Mouse (Mus musculus) liver, adult (tissue): ENCODE results near the gene 5830473C10Rik.

Source experiments
- GATA4 ChIP-seq: IDR thresholded peaks from 2 replicates; pipeline ENCODE4 v1.6.1; 2014; ENCODE audit warnings: mild to moderate bottlenecking, low read length; ENCODE audit not compliant: insufficient replicate concordance

Gene 5830473C10Rik

DNA sequence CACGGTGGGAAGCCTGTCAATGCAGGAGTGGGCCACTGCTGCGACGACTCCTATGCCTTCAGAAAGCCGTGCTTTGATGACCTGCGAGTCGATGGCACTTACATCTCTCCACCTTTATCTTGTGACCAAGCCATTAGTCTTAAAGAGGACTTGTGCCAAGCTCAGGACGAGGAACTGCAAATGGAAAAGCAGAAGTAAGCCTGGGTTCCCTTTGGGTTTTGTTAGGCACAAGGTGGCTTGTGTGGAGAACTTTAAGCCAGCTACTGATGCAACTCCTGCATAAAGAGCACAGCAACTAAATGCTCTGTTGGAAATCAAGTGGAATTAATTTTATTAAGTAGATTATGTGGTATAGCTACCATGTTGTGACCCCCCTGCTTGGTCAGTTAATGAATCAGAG, 23.9 kb downstream of the 5830473C10Rik start:
- no peak for TF ChIP-seq GATA4

DNA sequence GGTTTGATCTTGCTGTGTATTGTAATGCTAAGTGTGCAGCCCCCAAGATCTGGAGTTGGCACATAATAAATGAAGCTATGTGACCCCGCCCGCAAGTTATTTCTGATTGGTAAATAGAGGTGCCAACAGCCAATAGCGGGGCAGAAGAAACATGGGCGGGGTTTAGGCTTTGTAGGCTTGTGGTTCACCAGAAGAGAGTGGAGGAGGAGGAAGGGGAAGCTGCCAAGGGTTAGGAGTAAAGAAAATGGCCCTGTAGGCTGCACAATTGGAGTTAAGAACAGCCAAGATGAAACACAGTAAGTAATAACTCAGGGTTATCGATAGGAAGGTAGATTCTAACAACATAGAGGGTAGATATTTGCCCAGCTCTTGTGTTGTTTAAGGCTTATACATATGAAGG, 25.6 kb downstream of the 5830473C10Rik start:
- no peak for TF ChIP-seq GATA4

DNA sequence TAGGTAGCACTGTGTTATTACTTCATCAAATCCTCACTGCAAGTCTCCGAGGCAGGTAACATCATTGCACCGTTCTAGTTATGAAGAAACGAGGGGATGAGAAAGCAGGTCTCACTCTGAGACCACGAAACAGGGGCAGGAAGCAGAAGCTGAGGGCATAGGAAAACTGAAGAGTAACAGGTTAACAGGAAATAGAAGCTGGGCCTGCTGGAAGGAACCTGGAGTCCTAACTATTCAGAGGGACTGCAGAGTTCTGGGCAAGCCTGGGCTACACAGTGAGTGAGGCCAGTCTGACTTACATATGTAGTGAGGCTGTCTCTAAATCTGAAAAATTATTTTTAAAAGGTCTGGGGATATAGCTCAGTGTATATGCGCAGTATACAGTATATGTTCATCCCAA, 27.2 kb downstream of the 5830473C10Rik start:
- no peak for TF ChIP-seq GATA4

DNA sequence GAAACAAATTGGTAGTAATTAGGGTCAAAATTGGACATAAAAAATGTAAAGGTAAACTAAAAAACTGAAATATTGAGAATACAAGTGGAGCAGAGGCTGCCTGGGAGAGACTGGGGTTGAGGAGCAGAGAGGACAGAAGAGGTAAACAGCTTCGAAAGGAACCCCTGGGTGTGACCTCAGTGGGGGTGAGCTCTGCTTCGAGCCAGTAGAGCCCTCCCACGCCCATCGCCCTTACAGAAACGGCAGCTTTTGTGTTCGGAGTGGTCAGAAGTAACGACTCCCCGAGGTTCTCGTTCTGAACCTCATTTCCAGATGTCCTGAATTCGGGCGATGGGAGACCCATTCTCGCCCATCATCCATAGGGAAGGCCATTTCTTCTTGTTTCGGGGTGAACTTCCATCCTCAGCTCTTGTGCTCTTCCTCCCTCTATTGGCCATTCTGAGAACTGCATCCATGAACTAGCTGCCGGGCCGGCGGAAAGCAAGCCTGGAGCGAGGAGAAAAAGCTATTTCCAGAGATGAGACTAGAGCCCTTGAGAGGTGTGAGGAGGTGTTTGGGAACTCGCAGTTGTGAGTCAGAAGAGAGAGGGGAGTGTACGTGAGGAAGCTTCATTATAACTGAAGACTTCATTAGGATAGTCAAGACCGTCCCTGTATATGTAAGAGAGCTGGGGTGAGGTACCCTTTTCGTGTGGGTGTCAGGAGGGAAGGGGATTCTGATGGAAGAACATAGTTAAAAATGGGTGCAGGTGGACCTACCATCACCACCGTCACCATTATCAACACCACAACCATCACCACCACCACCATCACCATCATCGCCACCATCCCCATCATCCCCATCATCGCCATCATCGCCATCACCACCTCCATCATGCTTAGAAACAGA, 28.0 kb downstream of the 5830473C10Rik start:
- no peak for TF ChIP-seq GATA4

DNA sequence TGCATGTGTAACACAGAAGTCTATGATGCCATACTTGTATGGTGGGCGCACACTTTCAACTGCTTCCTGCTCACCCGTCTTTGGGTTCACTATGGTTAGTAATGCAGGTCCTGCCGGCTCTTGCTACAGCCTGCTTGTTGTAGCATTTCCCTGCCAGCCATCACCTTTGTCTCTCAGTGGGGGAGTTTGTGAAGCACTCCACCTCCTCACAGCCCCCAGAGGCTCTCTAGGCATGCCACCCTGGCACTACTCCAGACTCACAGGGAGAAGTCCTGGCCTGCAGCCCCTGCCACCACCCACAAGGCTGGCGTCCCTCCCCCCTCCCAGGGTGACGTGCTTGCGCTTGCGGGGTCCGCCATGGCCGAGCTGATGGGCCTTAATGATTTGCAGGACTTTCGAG, 29.8 kb downstream of the 5830473C10Rik start:
- TF ChIP-seq GATA4, result no peak

DNA sequence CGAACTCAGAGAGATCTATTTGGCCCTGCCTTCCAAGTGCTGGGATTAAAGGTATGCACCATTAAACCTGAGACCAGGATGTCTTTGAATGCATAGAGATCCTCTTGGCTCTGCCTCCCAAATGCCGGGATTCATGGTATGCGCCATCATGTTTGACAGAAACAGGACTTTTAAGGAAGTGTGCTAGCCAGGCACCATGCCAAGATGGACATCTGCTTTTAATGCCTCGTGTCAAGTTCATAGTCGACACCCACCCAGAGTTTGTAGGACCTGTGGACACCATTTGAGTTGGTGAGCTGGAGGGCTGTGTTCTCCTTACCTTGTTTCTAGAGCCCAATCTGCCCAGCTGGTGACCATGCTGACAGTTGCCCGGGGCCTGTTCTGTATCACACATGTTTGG, 31.0 kb downstream of the 5830473C10Rik start:
- TF ChIP-seq GATA4, result no peak

DNA sequence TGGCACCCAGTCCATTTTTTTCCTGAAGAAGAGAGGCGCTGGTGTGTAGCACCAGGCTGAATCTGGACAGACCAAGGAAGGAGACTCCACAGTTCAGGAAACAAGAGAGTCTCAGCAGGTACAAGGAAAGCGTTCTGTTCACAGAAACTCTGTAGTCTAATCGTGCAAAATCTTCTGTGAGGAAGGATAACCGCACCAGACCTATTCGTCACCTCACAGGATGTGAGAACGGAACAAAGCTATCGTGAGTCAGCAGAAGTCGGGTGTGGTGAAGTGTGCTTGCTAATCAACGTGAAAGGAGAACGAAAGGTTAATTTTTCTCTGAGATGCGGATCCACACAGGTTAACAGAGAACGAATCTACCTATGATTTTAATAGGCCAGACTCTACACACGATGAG, 34.0 kb downstream of the 5830473C10Rik start:
- TF ChIP-seq GATA4, result no peak

DNA sequence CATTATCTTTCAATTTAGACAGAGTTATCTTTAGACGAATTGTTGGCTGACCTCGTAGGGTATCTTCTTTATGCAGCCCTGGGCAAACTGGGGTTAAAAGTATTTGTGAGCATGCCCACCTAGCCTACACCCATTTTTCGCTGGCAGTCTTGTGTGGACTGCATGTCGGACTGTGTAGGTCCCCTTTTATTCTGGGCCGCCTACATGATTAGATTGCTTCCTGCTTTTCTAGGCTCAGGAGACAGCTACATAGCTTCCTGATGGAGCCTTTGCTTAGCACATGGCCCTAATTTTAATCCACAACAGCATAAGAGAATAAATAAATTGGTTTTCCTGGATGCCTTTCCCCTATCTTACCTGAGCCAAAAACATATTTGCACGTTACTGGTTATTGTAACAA, 35.2 kb downstream of the 5830473C10Rik start:
- TF ChIP-seq GATA4, result no peak

DNA sequence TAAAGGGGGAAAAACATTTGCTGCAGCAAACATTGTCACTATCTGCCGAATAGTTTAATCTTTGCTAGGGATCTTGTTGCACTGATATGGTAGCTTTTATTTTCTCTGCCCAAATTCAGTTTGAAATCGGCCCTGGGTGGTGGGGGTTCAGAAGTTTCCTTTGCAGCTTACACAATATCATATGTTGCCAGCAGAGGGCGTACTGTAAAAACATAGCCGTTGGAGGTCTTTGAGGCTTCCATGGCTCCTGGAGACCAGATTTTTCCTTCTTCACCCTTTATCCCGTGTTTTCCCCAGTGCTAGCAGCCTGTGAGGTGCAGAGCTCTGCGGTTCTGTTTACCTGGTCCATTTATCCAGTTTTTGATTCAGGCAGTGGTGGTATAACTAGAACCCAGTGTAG, 40.6 kb downstream of the 5830473C10Rik start:
- no peak for TF ChIP-seq GATA4

DNA sequence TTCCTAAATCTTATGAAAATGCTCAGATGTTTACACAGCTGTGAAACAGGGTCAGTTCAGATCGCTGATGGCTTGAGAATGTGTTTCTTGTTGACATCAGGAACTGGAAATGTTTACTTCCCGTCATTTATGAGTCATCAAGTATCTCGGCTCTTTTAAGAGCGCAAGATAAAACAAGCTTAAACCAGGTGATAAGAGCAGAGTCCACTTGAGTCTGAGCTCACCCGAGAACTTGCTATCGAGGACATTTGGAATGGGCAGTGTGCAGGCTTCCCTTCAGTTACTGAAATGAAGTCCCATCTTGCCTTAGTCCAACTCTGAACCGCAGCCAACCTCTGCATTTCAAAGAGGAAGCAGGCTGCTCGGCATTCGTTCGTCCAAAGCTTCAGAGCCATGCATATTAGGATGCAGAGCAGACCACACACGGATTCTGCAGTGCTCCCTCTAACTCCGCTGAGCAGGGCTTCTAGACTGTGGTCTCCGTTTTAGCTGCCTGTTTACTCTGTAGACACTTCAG, 42.6 kb downstream of the 5830473C10Rik start:
- TF ChIP-seq GATA4, result no peak

DNA sequence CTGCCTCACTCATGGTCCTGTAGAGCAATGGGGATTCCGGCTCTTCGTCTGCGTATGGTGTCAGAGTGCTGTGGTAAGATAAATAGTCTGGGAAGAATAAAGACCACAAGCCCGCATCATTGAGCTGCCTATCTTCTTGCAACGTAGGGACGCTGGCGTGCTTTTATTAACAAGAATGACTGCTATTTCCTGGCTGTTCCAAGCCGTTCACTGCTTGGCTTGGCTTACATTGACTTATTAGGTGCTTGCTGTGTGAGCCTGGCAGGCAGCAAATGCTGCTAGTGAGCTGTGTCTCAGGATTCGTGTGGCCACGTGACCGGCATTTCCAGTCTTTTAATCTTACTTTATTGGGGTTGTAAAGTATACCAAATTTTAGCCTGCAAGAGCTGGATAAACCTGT, 48.0 kb downstream of the 5830473C10Rik start:
- no peak for TF ChIP-seq GATA4

DNA sequence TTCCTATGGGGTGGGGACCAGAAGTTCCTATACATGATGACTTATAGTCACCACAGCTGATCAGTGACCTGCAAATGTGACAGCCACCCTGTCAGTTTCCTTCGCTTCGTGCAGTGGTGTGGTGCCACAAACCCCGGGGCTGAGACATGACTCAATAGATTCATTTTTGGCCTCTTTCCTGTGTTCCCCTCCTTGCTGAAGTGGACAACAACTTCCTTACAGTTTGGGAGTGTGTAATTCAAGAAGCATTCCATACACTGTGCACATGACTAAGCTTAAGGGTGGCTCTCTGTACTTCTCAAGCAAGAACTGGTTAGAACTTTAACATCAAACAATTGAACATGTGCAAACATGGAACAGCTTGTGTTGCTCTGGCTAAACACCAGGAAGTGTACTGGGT, 50.5 kb downstream of the 5830473C10Rik start:
- TF ChIP-seq GATA4, result no peak

DNA sequence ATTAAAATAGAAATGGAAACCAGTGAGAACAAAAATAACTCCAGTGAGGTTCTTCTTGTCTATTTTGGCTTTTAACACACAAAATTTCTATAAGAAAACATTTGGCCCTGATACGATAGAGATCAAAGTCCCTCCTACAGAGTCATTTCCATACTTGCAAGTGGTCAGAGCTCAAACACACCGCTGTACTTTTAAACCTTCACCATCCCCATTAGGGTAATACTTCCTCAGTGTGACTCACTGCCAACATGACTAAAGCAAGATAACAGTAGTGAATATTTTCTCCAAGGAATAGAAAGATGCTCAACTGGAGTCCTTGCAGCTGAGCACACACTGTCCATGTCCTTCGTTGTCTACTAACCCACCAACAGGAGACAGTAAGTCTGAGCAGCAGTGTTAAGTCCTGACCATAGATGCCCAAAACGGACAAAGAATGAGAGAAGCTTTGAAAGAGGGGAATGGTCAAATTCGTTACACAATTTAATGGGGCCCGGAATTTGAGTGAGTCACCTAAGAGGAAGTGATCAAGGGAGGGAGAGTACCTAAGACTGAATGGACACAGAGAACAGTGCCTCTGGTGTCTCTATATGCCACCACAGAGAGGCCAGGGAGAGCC, 51.2 kb downstream of the 5830473C10Rik start:
- TF ChIP-seq GATA4, result no peak

DNA sequence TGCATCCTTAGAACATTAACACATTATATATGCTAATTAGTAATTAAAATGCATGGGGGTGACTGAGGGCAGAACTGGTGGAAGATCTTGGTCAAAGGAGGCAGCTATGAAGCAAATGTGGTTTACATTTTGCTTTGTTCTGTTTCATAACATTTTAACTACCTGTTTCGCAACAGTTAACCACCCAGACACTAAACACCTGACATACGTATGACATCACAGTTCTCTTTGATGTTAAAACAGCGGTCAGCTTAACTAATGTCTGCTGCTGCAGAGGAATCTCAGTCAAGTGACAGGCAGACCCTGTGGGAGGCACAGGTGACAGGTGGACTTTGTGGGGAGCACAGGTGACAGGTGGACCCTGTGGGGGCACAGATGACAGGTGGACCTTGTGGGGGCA, 57.0 kb downstream of the 5830473C10Rik start:
- no peak for TF ChIP-seq GATA4

DNA sequence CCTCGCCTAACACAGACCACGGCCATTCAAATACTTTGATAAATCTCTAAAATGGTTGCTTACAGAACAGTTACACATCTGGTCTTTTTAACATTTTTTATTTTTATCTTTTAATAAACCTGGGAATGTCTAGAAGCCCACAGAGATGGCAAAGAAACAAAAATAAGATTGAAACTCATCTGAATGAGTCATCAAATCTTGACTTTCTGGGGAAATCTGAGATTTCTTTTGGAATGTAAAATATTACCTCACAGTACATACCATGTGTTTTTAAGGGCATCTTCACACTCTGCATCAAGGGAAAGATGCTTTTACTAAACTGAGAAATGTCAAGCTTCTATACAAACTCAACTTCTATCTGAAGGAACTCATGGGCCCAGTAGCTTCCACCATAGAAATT, 60.4 kb downstream of the 5830473C10Rik start:
- no peak for TF ChIP-seq GATA4

DNA sequence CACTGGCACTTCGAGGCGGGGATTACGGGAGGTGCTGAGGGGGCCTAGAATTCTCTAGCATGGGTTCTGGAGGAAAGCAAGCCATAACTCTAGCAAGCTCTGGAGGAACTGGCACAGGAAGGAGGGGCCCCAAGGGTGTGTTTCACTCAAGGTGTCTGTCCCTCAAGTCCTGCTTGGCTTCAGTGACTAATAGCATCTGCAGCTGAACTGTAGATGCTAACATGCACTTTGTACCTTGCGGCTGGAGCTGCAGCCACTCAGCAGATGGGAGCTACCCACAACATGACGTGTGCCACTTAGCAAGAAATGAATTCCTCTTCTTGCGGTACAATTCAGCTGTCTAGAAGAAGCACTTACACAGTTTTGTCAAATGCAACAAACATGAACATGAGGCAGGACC, 60.8 kb downstream of the 5830473C10Rik start:
- TF ChIP-seq GATA4, result no peak

DNA sequence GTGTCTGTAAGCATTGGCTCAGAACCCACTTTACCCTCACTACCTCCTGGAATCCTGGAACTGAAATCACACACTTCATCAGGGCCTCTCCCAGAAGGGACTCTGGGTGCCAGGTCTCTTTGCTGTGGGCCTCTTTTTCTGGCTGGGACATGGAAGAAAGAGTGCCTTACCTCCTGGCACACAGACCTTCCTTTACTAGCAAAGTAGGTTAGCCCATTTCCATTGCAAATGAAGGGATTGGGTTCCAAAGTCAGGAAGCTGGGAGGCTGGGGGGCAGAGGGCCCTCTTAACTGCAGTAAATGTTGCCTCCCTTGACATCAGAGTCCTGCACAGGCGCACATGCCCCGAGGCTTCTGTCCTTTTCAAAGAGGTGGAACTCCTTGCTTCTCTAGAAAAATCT, 62.3 kb downstream of the 5830473C10Rik start:
- no peak for TF ChIP-seq GATA4
